Mouse (Mus musculus): ENCODE measurements around the gene Phf11b. TPM values are rescaled to one million over a fixed set of nuclear protein-coding genes. Genes with fewer than 3 reads are reported as not detected.
"Not testable (repeated sequence)": the region's sequence is repeated elsewhere in the genome, so short reads cannot be mapped to it uniquely, and the experiment has no call there.

Phf11b gene
- under 1 TPM; 0.77 to 0.98 TPM for total RNA-seq (2021)
- long read RNA-seq, experiment 1 = 0 reads
- long read RNA-seq, experiment 2, partial matches to known transcripts = 0 of 2 reads
- long read RNA-seq, experiment 2, other reads (novel, unspliced or antisense) = 1 of 2 reads

DNA sequence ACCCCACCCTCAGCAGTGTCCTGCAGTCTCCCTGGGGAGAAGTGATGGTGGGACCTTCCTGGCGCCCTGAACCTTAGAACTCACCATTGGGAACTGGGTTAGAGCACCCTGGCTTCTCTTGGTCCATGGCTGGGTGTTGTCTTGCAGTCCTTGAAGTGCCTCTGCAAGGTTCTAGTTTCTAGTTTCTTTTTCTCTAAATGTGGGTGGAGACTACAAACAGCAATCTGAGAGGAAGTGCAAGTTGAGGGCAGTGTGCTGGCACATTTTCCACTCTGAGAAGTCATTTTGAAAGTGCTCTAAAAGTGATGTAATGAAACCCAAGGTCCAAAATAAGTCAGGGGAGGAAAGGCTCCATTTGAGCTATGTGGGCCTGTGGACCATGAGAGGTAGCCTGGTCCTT lies at the start of gene Phf11b:
Gene Phf11b (minus strand): TSS at position 163 of the 400 bp plus-strand sequence.
- peak; percentile 18 to 44 for DNase-seq

DNA sequence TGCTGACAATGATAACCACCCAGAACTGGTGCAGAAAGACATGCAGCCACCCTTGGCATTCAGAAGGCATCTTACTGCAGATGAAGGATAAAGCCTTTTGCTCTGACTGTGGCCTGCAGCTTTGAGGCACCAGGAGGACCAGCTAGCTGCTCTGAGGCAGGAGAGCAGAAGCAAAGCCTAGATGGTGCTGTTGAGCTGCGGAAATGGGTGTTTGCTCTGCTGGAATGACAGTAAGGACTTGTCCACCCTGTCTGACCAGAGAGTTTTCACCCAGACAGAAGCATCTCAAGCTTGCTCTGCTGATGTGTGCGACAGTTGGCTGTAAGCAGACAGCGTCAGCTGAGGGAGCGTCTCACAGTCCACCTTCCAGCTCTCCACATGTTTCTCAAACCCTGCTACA lies 49.0 kb upstream of the Phf11b start:
- peak; percentile 24 to 25 for DNase-seq

DNA sequence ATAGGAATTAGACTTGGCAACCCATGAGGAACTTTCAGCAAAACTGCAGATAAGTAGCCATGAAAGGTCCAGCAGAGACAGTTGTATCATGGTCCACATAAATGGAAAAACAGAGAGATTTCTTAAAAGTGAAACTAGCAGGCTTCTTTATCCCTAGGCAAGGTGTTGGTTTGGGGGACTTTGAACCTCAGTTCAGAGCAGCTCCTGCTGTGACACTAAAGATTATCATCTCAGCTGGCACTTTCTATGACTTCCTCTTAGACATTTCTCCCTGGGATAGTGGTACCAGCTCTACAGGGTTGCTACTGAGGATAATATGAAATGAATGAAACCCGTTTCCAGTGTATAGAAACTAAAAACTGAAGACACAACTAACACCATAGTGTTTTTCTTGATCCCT lies 48.4 kb upstream of the Phf11b start:
- DNase-seq = no peak

DNA sequence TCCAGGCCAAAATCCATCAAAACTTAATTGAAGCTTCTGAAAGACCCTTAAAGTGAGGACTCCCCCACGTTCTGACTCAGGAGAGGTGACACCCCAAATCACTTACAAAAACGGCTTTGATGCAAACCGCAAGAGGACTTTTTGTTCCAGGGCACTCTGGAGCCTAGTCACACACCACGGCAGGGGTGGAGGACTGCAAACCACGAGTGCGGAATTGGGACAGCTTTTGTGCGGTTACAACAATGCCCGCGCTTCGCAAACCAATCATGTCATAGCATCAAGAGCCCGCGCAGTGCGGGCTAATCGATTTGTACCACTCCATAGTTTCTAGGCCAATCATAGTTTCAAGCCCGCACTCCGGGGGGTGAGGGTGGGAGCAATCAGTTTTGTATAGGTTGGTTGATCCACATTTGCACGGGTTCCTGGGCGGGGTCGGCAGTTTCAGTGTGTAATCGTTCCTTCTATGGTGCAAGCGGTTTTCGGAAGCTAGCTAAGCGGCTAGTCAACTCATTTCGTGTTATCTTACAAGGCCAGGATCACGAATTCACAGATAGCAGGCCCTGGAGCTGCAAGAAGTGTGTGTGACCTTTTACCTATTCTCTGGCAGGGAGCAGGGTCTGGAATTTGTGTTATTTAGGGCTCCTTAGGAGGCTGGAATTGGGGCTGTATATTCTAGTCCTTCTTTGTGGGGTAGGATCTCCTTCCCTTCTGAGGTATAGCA lies 29.4 kb upstream of the Phf11b start:
- DNase-seq = no peak

DNA sequence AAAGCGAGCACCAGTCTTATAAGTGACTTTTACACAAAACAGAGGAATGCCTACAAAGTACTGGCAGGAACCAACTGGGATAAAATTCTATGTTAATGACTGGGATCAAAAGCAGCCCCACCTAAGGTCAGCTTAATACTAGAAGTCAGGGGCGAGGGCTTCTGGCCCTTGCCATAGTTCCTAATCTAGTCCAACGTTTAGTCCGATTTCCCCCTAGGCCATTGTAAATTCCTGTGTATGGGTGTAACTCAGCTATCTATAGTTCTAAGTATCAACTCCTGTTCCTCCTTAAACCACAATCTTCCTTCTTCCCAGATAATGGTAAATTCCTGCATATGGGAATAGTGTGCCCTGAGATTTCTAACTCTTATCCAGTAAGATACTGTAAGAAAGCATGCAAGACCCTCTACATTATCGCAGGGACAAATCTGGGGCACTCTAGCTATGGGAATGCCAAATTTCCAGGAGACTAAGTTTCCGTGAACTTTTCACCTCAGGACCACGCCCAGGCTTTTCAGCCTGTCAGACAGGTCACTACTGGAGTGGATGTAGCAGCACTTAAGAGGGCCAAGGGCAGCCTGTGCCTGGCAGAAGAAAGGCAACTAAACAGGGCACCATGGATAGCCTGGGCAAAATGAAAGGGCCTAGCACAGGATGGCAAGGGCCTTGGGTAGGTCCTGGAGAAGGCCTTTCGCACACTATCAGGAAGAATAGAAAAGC lies 25.4 kb upstream of the Phf11b start:
- no peak for DNase-seq

DNA sequence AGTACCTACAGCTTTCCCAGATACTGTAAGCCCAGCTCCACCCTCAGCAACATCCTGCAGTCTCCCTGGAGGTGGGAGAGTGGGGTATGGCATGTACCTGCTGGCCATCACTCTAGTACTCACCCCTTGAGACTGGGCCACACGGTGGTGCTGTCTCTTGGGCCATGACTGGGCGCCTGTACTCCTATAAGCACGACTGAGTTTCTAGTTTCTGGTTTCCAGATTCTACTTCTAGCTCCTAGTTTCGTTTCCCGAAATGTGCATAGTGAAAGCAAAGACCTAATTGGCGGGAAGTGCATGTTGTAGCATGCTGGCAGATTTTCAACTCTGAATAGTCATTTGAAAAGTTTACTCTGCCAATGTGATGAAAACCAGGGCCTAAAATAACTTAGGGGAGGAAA lies 24.1 kb upstream of the Phf11b start, which contains the start of gene Phf11d:
Gene Phf11d (minus strand): TSS at position 227 of the 401 bp plus-strand sequence.
- peak; percentile 82 to 88 for DNase-seq

DNA sequence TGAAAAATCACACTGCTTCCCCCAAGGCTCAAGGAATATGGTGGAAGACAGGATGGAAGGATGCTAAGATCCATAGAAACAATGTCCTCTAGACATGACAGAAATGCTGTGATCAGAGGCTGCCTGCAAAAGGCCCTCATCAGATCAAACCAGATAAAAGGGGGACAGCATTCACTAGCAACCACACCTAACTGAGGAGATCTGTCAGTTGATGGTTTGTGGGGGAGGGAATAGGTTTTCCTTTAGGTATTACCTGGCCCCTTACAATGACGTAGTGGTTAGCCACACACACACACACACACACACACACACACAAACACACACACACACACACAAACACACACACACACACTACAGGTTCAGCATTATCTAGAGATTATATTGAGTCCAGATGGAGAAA lies 1.6 kb downstream of the Phf11b start:
- no peak for DNase-seq

DNA sequence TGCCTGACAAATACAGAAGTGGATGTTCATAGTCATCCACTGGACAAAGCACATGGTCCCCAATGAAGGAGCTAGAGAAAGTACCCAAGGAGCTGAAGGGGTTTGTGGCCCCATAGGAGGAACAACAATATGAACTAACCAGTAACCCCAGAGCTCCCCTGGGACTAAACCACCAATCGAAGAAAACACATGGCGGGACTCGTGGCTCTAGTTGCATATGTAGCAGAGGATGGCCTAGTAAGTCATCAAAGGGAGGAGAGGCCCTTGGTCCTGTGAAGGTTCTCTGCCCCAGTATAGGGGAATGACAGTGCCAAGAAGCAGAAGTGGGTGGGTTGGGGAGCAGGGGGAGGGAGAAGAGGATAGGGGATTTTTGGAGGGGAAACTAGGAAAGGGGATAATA lies 5.1 kb downstream of the Phf11b start:
- not testable (repeated sequence) for DNase-seq

DNA sequence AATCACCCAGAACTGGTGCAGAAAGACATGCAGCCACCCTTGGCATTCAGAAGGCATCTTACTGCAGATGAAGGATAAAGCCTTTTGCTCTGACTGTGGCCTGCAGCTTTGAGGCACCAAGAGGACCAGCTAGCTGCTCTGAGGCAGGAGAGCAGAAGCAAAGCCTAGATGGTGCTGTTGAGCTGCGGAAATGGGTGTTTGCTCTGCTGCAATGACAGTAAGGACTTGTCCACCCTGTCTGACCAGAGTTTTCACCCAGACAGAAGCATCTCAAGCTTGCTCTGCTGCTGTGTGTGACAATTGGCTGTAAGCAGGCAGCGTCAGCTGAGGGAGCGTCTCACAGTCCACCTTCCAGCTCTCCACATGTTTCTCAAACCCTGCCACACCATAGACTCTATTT lies 10.7 kb downstream of the Phf11b start:
- peak; percentile 5 to 21 for DNase-seq

DNA sequence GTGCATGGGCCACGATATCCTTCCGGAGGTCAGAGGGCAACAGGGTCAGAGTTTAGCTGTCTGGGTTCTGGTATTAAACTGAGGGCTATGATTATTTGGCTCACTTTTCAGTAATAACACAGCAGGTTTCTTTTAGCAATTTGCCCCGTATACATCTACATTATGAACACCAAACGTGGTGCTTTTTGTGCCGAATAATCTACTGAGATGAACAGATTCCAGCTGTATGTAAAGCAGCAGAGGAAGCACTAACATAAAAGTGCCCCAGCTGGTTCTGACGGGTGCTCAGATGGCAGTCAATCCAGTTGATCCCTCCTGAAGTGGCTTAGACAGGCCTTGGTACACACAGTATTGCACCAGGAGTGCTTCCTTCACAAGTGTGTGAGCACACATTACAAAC lies 21.2 kb downstream of the Phf11b start:
- not testable (repeated sequence) for DNase-seq

DNA sequence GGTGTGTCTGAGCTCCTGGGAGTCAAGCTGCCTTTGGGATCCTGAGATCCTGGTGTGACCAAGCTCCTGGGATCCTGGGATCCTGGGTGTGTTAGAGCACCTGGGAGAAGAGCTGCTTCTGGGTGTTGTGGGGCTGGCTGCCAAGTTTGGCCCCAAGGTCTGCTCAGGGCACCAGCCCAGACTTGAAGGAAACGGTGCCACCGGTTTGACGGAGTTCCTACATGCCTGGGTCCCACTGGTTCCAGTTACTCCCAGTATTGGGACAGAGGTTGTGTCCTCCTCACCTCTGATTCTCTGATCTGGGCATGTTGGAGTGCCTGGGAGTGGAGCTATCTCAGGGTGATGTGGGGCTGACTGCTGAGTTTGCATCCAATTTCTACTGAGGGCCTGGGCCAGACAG lies 22.1 kb downstream of the Phf11b start:
- DNase-seq = not testable (repeated sequence)

DNA sequence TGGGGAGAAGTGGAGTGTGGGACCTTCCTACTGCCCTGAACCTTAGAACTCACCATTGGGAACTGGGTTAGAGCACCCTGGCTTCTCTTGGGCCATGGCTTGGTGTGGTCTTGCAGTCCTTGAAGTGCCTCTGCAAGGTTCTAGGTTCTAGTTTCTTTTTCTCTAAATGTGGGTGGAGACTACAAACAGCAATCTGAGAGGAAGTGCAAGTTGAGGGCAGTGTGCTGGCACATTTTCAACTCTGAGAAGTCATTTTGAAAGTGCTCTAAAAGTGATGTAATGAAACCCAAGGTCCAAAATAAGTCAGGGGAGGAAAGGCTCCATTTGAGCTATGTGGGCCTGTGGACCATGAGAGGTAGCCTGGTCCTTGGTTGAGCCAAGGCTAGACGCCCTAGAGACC lies 43.8 kb downstream of the Phf11b start, which contains the start of gene Phf11a:
Gene Phf11a (minus strand): TSS at position 132 of the 400 bp plus-strand sequence.
- peak; percentile 4 to 42 for DNase-seq

DNA sequence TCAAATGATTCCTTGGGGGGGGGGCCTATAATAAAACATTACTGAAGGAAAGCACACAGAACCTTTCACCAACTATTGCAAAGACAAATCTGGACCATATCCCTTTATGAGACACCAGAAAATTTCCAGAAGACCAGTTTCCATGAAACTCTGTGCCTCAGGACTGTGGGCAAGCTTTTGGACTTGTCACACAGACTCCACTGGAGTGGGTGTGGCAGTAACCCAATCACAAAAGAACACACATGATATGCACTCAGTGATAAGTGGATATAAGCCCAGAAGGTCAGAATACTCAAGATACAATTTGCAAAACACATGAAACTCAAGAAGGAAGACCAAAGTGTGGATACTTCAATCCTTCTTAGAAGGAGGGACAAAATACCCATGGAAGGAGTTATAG lies 49.4 kb downstream of the Phf11b start:
- not testable (repeated sequence) for DNase-seq

DNA sequence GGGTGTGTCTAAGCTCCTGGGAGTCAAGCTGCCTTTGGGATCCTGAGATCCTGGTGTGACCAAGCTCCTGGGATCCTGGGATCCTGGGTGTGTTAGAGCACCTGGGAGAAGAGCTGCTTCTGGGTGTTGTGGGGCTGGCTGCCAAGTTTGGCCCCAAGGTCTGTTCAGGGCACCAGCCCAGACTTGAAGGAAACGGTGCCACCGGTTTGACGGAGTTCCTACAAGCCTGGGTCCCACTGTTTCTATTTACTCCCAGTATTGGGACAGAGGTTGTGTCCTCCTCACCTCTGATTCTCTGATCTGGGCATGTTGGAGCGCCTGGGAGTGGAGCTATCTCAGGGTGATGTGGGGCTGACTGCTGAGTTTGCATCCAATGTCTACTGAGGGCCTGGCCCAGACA lies 66.2 kb downstream of the Phf11b start:
- not testable (repeated sequence) for DNase-seq

Other genes starting within 250 kb of the Phf11b start
- gene 1700129C05Rik, start 198.5 kb downstream of the Phf11b start, total RNA-seq (2021) = not detected
- not detected for gene Gm5142, start 162.6 kb downstream of the Phf11b start, total RNA-seq (2021)
- 10 to 100 TPM; 13.7 to 14.2 TPM for gene Rcbtb1, start 140.1 kb downstream of the Phf11b start, total RNA-seq (2021)
- gene Gm6904, start 81.1 kb downstream of the Phf11b start, total RNA-seq (2021) = not detected
- gene Phf11a, start 43.8 kb downstream of the Phf11b start, total RNA-seq (2021) = under 1 TPM; 0.35 to 0.46 TPM
- 1 to 10 TPM; 5.0 to 5.6 TPM for gene Phf11d, start 24.1 kb upstream of the Phf11b start, total RNA-seq (2021)
- gene Phf11c, start 54.0 kb upstream of the Phf11b start, total RNA-seq (2021) = 1 to 10 TPM in 1 of 2 experiments, under 1 TPM in 1; 0.65 to 1.2 TPM
- gene Setdb2, start 99.5 kb upstream of the Phf11b start, total RNA-seq (2021) = 10 to 100 TPM in 1 of 2 experiments, 1 to 10 TPM in 1; 5.4 to 10.1 TPM
- gene Cab39l, start 99.6 kb upstream of the Phf11b start, total RNA-seq (2021) = 10 to 100 TPM; 22.0 TPM

All from heart, adult 18-20 months (tissue).